Mouse (Mus musculus) retina, postnatal 7 days (tissue): ENCODE data around the gene Prkar2b.

Experiments
- DNase-seq: peaks from one replicate; pipeline ENCODE4 v3.0.0-alpha.2; 2012; ENCODE audit warnings: low read depth, low spot score

The Prkar2b gene

DNA sequence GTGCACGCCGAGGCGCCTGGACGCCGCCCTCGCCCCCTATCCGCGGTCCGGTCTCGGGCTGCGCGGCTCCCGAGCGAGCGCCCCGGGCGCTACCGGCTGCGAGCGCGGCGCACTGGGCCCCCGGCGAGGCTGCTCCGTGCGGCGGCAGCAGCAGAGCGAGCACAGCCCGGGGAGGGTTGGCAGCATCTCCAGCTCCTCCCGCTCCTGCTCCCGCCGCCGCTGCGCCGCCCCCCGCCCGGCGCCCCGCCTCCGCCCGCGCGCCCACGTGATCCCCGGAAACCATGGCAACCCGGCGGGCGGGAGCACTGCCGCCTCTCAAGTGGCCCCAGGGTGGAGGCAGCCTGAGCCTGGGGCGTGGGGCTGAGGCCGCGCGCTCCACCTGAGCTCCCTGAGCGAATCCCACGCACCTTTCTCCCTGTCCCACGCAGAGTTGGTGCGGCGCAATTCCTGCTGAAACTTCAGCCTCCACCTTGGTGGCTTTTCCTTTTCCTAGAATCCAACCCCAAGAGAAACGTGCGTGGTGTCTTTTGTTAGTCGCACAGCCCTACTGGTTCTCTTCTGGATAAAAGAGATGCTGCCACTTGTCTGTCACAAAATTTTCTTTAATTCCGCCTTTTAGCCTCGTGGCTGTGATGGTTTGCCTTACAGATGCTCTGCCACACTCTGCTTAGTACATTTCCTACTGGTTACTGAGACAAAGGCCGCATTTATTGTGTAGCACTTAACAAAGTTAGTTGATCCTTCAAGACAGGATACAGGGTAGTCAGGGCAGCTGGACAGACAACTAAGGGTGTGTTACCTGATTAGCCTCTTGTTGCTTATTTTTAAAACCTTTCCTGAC lies at the start of gene Prkar2b:
TSS of gene Prkar2b (minus strand) at position 207 of the 841 bp plus-strand sequence.
- peak; percentile 74 for DNase-seq

DNA sequence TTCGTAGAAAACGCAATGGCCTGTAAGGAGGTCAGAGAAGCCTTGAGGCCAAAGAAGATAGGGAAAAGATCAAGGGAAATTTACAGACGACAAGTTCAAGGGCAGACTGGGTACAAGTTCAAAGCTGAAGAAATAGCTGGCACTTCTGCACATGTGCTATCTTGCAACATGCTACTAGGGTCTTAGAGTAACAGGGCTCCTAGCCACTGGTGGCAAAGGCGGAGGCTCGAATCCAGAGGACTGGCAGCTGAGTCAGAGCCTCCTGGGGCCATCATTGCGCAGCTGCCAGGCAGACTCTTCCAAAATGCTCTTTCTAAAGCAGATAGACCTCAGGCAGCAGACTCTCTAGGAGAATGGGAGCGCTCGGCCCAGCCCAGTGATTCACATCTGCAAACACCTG lies 48.1 kb upstream of the Prkar2b start:
- no peak for DNase-seq

DNA sequence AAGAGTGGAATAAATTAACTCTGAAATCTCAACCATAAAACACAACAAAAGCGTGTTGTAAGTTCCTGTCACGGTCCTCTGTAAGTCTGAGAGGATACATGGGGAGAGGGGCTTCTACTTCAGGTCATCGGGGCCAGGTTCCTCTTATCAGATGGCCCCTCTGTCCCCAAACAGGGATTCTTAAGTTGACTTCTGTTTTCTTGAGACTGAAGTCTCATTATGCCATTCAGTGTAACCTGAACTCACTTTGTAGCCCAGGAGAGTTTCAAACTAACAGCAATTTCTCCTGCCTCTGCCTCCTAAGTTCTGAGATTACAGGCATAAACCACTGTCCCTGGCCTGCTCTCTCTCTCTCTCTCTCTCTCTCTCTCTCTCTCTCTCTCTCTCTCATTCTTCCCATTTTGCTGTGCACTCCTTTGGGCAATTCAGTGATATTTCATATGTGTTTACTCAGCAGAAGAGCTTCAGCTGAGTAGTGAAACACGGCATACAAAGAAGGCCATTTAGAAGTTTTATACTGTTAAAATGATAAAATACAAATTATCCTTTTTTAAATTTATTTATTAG lies 43.9 kb upstream of the Prkar2b start:
- no peak for DNase-seq

DNA sequence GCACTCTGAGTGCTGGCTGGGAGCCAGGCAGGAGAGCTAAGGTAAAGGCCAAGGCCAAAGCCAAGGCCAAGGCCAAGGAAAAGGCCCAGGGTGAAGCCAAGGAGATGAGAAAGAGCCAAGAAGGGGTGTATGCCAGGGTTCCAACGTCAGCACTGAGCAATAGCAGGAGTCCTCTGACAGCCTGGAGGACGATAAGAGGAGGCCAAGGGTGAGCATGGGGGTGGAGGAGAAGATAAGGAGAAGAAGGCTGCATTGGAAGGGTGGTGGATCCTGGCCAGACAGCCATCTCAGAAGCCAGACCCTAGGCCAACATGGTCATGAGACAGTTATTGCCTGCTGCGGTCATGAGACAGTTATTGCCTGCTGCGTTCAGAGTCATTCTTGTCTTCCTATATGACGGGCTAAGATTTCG lies 43.4 kb upstream of the Prkar2b start:
- no peak for DNase-seq

DNA sequence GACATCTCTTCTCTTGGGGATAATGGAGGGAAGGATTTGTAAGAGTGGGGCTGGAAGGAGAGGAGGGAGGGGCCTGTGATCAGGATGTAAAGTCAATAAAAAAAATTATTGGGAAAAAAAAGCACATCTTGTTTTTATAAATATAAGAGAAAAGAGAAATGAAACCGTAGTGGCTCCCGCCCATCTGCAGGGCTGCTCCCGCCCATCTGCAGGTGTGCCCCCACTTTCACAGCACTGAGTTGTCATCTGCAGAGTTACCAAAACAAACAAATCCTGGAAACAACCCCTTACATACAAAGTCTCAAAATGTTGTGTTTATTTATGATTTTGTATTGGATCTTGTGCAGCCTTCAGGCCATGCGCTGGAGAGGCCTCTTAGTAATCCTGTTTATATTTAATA lies 40.2 kb upstream of the Prkar2b start:
- no peak for DNase-seq

DNA sequence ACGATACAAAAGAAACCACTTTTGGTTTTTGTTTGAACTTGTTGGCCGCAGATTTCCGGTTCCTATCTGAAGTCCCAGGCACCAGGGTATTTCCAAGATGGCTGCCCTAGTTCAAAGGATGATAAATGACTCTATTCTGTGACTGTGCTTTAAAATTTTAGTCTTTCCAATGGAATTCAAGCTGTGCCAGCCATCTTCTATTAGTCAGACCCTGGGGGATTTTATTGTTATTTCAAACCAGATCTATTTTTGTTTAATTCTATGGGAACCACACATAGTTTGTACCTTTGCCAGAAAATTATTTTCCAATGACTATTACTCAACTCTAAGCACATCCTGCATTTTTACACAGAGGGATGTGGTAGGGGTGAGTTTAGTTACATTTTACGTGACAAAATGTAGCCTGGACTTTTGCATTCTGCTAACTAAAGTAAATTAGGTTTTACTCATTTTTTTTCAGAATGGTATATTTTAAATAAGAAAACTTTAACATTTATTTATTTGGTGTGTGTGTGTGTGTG lies 38.6 kb upstream of the Prkar2b start:
- no peak for DNase-seq

DNA sequence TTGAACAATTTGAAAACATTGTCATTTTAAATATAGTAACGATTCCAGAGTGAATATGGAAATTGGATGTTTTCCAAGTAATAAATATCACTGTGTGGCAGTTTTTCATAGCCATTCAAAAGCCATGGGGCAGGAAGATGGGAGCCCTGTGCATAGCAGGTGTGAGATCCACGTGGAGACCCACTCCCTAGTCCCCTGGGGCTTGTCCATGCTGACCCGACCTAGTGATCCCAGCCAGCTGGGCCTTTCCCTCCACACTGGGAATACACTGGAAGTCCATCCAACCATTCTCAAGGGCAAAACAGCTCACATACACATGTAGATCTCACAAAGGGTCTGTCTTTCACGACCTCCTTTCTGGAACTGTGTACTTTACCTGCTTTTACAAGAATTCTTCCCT lies 37.5 kb upstream of the Prkar2b start:
- DNase-seq, result no peak

DNA sequence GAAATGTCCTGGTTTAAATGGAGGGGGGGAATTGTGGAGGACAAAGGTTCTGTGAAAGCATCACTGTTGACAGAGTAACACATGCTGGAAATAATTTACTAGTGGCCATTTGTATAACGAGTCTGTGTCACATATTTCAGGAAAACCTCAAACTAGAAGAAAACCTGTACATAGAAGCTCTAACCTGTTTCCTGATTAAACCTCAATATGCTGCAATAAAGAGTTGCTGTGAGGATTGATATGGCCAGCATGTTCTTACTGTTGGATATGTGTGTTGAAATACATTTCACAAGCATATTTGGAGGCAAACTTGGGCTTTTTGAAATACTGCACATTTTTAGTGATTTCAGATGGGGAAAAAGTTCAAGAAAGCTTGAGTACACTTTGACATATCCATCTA lies 36.0 kb upstream of the Prkar2b start:
- DNase-seq, result no peak

DNA sequence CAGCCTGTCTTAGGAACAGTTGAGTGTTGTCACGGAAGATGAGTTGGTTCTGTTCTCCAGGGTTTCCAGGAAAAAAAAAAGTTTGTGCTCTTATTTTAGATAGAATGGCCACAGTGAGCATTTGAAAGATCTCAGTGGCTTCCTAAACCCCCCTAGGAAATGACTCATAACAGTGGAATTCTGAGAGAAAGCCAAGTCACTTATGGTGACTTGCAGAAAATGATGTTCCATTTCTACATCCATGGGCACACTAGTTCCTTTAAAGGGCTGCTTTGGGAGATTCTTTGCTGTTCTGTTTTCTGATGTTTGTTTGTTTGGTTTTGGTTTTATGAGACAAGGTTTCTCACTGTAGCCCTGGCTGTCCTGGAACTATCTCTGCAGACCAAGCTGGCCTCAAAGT lies 34.1 kb upstream of the Prkar2b start:
- DNase-seq, result no peak

DNA sequence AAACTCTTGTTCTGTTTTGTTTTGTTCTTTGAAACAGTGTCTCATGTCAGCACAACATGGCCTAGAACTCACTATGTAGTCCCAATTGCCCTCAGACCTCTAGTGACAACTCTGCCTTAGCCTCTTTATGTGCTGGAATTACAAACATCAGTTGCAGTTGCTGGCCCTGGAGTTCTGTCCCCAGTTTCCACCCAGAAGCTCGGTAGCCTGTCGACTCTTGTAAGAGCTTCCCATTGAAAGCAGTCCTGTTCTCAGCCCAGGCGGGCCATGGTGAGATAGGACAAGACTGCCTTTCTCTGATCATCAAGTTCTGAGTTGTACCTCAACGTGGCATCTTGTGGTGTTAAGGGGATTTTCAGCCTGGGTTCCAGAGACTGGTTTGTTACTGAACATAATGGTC lies 31.4 kb upstream of the Prkar2b start:
- no peak for DNase-seq

DNA sequence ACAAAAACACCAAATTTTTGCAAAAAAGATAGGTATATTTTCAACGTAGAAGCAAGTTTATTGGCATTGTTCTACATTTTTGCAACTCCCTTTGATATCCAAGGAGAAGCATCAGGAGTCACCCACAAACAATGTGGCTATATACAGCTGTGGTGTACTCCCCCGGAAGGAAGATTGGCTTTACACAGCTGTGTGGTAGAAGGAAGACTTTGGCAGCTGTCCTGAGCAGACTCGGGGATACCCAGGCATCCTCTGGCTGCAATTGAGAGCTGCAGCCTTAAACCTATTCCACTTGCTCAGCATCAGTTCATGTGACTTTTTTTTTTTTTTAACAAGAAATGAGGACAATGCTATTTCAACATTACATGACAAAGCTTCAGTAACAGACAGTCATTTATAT lies 27.5 kb upstream of the Prkar2b start:
- DNase-seq, result no peak

DNA sequence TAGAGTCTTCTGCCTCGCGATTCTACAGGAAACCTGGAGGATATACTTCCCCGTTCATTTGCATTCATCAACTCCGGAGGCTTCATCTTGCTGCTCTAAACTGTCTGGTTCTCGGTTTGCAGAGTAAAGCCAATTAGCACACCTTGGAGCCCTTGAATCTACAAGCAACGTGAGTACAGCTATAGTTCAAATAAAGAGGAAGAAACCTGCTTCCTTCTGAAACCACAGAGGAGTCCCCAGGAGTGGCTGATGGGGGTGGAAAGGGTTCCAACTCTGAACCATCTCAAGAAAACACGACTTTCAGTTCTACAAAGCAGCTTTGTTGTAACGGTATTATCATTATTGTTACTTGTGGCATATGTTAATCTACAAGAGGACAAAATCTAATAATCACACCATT lies 26.2 kb upstream of the Prkar2b start:
- DNase-seq, result no peak

DNA sequence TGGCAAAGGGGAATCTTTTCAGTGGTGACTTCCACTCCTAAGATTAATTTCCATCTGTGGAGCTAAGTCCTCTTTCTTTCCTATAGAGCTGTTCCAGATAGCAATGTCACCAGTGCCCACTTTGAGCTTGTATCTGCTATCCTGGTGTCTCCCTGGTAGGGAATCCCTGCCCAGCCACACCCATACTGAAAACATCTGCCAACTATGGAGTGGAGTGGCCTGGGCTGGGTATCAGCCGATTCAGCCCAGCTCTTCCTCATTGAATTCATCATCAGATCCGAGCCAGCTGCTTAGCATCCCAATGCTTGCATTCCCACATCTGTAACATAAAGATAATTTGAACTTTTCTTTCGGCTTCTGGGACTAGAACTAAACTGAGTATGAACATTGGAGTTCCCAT lies 25.8 kb upstream of the Prkar2b start:
- DNase-seq, result no peak

DNA sequence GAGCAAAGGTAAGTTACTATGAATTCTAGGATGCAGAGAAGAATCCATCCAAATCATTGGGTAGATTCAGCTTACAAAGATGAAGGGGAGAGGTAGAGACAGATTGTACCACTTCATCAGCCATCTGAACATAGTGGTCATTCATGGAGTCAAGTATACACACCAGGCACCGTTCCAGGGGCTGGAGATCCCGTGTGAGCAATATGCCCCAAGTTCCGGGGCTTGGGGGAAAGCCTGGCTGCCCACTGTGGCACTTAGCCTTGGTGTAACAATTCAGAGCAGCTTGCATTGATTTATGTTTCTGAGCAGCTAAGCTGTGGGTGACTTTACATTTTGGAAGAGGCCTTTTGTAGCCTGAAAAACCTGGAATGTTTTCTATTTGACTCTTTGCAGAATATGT lies 24.8 kb upstream of the Prkar2b start:
- DNase-seq, result no peak

DNA sequence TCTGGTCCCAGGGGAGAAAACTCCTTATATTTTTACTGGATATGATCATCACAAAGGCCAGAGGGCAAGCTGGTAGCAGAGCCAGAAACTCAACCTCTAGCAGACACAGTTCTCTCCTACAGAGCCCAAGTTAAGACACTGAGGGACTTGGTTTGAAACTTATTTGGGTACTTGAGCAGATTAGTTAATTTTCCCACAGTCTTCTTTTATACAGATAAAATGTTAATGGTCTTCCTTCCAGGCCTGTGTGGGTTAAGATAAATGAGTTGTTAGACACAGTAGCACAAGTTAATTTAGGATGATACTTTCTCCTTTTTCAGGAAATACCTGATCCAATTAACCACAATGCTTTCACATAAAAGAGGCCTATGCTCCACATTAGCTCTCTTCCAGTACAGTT lies 24.1 kb upstream of the Prkar2b start:
- no peak for DNase-seq

DNA sequence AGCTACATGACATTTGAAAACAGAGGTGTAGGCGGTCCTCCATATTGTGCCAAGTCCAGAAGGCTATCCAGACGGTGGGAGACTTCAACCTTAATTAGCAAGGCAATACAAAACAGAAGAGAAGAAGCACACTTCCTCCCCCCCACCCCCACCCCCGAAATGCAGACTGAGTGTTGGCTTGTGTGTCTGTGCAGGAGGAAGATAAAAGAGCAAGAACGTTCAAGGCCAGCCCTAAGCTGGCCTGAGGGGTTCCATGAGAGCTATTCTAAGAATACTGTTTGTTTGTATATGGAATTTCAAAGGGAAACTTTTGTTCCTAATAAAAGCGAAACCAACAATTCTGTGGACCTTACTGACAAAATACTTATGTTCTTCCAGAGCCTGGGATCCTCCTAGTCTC lies 23.5 kb upstream of the Prkar2b start:
- DNase-seq, result no peak

DNA sequence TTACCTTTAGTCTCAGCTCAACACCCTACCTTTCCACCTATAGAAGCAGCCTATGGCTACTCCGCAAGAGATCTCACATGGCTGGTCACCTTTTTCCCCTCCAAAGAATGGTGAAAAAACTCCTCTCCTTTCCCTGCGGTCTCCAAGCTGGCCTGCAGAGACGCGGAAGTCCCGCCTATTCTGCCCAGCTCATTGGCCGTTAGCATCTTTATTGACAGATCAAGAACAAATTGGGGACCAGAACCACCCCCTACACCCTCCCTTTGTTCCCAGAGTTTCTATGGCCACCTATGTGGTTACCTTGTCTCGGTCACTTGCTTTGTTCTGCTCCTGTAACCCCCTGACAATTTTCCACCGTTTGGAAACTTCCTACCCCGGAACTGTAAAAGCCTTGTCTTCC lies 19.6 kb upstream of the Prkar2b start:
- DNase-seq, result no peak

DNA sequence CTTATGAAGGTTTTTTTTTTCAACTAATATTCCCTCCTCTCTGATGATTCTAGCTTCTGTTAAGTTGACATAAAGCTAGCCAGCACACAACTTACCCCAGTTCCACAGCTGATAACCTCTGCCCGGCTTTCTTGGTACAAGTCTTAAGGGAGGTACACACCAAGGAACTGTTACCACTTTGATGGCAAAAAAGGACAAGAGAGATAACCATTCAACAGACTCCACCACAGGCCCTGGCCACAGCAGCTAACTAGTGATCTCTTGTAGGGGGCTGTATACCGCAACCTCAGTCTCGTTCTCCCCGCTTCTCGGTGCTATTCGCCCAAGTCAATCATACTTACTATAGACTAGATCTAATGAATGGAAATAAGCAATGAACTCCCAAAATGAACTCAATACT lies 16.3 kb upstream of the Prkar2b start:
- DNase-seq, result no peak

DNA sequence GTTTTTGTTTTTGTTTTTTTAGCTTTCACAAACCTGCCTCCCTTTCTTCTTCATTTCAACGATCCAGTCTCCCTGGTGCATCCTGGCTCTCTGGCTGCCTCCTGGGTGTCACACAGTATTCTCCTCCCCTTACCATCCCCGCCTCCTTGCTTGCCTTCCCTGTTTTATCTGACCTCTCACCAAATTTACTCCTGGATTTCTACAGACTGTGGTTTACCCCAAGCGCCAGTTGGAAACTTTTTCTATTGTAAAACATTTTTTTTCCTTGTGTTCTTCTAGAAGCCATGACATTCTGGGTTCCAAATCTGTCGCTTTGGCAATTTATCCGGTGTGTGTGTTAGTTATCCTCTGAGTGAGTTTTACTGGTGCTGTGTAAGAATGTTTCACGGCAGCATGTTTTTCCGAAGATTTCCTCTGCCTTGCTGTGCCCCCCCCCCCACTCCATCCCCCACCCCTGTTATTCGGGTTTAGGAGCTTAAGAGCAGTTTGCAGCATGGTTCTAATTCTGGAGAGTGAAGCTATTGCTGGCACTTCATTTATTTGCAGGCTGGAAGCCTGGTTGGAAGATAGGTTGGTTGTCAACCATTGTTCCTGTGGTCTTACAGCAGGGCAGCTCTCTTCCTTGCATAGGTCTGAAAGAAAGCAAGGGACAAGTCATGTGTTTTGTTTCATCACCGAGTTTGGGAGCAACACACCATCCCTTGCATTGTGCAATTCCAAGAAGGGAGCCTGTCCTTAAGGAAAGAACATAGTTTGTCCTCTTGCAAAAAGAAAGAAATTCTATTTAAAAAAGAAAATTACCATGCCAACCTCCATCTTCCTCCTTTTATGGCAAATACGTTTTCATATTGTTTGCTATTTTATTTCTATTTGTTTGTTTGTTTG lies 15.0 kb upstream of the Prkar2b start:
- DNase-seq, result no peak

DNA sequence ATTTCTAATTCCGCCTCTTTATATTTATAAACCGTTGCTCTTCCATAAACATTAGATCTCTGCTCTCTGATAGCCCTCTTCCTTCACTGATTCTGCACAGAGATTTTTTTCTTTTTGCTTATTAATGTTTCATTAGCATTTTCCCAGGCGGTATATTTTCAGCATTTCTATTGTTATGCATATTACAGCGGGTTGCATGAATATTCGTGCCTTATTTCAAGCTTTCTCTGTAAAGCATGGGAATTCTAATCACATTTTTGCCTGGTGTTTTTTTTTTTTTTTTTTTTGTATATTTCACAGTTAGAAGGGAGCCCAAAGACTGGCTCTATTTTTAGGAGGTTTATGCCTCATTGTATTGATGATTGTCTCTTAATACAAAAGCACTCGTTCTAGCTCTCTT lies 13.2 kb upstream of the Prkar2b start:
- no peak for DNase-seq

DNA sequence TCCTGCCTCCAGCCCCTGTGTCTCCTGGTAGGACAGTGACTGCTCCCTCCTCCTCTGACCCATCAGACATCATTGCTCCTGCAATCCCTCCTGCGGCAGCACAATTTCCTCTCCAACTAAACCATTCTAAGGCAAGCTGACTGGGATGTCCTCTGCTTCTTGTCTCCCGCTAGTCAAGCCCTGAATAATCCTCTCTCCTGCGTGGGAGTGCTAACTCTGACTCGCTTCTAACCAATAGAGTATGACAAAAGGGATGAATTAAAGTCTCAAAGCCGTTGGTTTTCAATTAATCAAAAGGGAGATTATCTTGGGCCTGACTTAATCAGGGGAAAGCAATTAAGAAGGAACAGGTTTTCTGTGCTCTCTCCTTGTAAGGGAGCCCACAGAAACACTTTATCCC lies 4.9 kb upstream of the Prkar2b start:
- no peak for DNase-seq
